Mouse (Mus musculus) T-helper 17 cell (primary cell): ENCODE results near the gene Dlec1.

Experiments used
- in situ Hi-C, 2 experiments: fragments of 300-600 bp; cut with MboI, MseI; formaldehyde crosslinking; loops; 1 replicate in 1 of 2; 2 replicates in 1 of 2; pipeline ENCODE4 v1.15.1; 2025; ENCODE audit warnings: high pct_unique_total_duplicates in 2 of 2

The Dlec1 gene

GRCm38 (mm10) chr9:119088148-119088801 lies 14.0 kb upstream of the Dlec1 start:
- in situ Hi-C loops: no loop called here

GRCm38 (mm10) chr9:119089437-119089836 lies 12.8 kb upstream of the Dlec1 start:
- in situ Hi-C loops: no loop called here

GRCm38 (mm10) chr9:119090462-119090861 lies 11.8 kb upstream of the Dlec1 start:
- in situ Hi-C loops: no loop called here

- in situ Hi-C loops: no loop called here
Measured at GRCm38 (mm10) chr9:119091581-119092310, 10.5 kb upstream of the Dlec1 start.

- in situ Hi-C loops: no loop called here
Measured at GRCm38 (mm10) chr9:119092473-119093418, 9.5 kb upstream of the Dlec1 start.

GRCm38 (mm10) chr9:119093419-119094295 lies 8.6 kb upstream of the Dlec1 start, which contains the start of gene Plcd1:
Gene Plcd1 (minus strand): TSS chr9:119093502.
- in situ Hi-C loops: no loop called here

- in situ Hi-C loops: no loop called here
Measured at GRCm38 (mm10) chr9:119094462-119095109, 7.7 kb upstream of the Dlec1 start.

GRCm38 (mm10) chr9:119100177-119100898 lies 1.9 kb upstream of the Dlec1 start:
- in situ Hi-C loops: loop anchor here in 1 of 2 experiments (5.0 kb wide), 1 partner anchor 247 kb away; no protein-coding TSS in a partner anchor

GRCm38 (mm10) chr9:119102783-119103113 lies 470 bp downstream of the Dlec1 start:
- in situ Hi-C loops: loop anchor here in 1 of 2 experiments (5.0 kb wide), 1 partner anchor 245 kb away; no protein-coding TSS in a partner anchor

- in situ Hi-C loops: no loop called here
Measured at GRCm38 (mm10) chr9:119107566-119107965, 5.3 kb downstream of the Dlec1 start.

GRCm38 (mm10) chr9:119109685-119110353 lies 7.5 kb downstream of the Dlec1 start:
- in situ Hi-C loops: no loop called here

GRCm38 (mm10) chr9:119110640-119111039 lies 8.4 kb downstream of the Dlec1 start:
- in situ Hi-C loops: no loop called here

- in situ Hi-C loops: no loop called here
Measured at GRCm38 (mm10) chr9:119114911-119115310, 12.6 kb downstream of the Dlec1 start.

GRCm38 (mm10) chr9:119119409-119120167 lies 17.3 kb downstream of the Dlec1 start:
- in situ Hi-C loops: no loop called here

GRCm38 (mm10) chr9:119120168-119120560 lies 17.9 kb downstream of the Dlec1 start:
- in situ Hi-C loops: no loop called here

GRCm38 (mm10) chr9:119122596-119123369 lies 20.5 kb downstream of the Dlec1 start:
- in situ Hi-C loops: no loop called here

GRCm38 (mm10) chr9:119128436-119129181 lies 26.3 kb downstream of the Dlec1 start:
- in situ Hi-C loops: no loop called here
